In the genomic region with DNA sequence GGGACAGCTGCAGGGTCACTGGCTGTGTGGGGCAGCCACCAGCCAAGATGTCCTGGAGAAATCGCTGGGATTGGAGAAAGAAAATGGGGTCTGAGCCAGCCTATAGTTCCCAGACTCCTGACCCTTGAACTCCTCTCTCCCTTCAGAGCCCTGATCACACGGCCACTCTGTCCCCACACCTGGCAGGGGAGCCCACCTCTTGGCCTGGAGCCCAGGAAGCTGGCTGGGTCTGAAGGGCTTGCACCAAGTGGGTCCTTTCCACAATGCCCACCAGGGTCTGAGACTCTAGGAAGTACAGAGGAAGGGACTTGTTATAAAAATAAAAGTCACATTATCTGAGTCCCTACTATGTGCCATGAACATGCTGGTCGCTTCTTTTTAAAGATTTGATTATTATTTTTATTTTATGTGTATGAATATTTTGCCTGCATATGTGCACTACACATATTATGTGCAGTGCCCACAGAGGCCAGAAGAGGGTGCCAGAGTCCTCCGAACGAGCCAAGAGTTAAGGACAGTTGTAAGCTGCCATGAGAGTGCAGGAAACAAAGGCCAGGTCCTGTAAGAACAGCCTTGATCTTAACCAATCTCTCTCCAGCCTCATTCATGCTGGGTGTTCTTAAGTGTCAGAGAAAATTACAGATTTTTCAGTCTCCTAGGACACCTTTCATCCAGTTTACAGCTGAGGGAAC, we compare ENCODE assay signal across 9 mouse cellular contexts. TPM values are rescaled to one million over a fixed set of nuclear protein-coding genes. Genes with fewer than 3 reads are reported as not detected.
A peak's percentile ranks its signal among the peaks of the same experiment; 100 is the strongest.
DNase-seq lines count a peak whose midpoint lies in the region; ATAC-seq and TF ChIP-seq lines count a peak whose summit lies in the region.
"Had no signal": no experiment of that assay in that cellular context is flagged by ENCODE, and none has a peak within 500 bp of the region (broad histone marks: within the 10 kb centered on the region; RNA-seq: fewer than 3 reads in every experiment).

No protein-coding gene starts in this region.

- no peak for TF ChIP-seq POLR2A in ES-Bruce4 (IDR thresholded peaks at IDR 0.05; ENCODE audit: insufficient read depth, low read length)

- WGBS in forebrain, embryonic 14.5 days = 15% methylated on average over 5 of the region's 5 CpGs
- WGBS in liver, embryonic 14.5 days (ENCODE audit: insufficient replicate concordance) = 12% methylated on average over 5 of the region's 5 CpGs

- H3K27me3 ChIP-seq in ES-Bruce4 (ENCODE audit: control insufficient read depth, insufficient read depth, low read length, poor library complexity, severe bottlenecking) = no peaks in the 10 kb centered on the region
- H3K27me3 ChIP-seq in forebrain, embryonic 14.5 days (replicated peaks; ENCODE audit: control insufficient read depth, insufficient read depth, low read length) = peaks cover 23% of the 10 kb centered on the region
- H3K27me3 ChIP-seq in liver, embryonic 14.5 days (ENCODE audit: control insufficient read depth, insufficient read depth, low read length) = peaks cover 23% of the 10 kb centered on the region

- ATAC-seq in forebrain, embryonic 14.5 days = peak; percentile 41
- ATAC-seq in liver, embryonic 14.5 days (ENCODE audit: insufficient read depth) = no peak
- peak; percentile 45; the same call in 1 of the 2 replicates for ATAC-seq in neutrophil, adult 5-6 weeks (ENCODE audit: extremely low read depth, insufficient number of reproducible peaks, low FRiP score, poor library complexity, severe bottlenecking)

- H3K4me3 ChIP-seq in ES-Bruce4 (ENCODE audit: low read depth, low read length) = no peak overlapping the region
- H3K4me3 ChIP-seq in forebrain, embryonic 14.5 days (ENCODE audit: low read depth, low read length) = no peak overlapping the region
- H3K4me3 ChIP-seq in liver, embryonic 14.5 days (ENCODE audit: insufficient read depth in 1 of 2, low read depth in 2 of 2, low read length in 2 of 2) = no peak overlapping the region

- peak; percentile 90 for TF ChIP-seq CTCF in ES-Bruce4 (IDR thresholded peaks at IDR 0.05; ENCODE audit: low read depth, low read length)
- peak; percentile 81 for TF ChIP-seq CTCF in liver, embryonic 14.5 days (IDR thresholded peaks at IDR 0.05; ENCODE audit: low read depth)

- no peak for TF ChIP-seq EP300 in ES-Bruce4 (IDR thresholded peaks at IDR 0.05; ENCODE audit: insufficient read depth, low read depth, low read length)
- no peak for TF ChIP-seq EP300 in liver, embryonic 14.5 days (IDR thresholded peaks at IDR 0.05; ENCODE audit: low read depth)

- no peak overlapping the region for H3K27ac ChIP-seq in ES-Bruce4 (ENCODE audit: insufficient read depth, low read length)
- H3K27ac ChIP-seq in forebrain, embryonic 14.5 days (ENCODE audit: low read depth, low read length) = no peak overlapping the region
- H3K27ac ChIP-seq in liver, embryonic 14.5 days = no peak overlapping the region

- DNase-seq in 3134 (ENCODE audit: extremely low read depth, insufficient read length, low spot score) = peak; percentile 36
- DNase-seq in c-Kit-positive CD71-positive TER-119-negative erythroid progenitor cells, embryonic 14.5 days (ENCODE audit: low read depth) = peak; percentile 58
- peak; percentile 82 for DNase-seq in forebrain, embryonic 14.5 days (ENCODE audit: low spot score)
- DNase-seq in kidney, adult 8-10 months = peak; percentile 75 to 91
- DNase-seq in liver, embryonic 14.5 days (ENCODE audit: low read depth in 3 of 3, low spot score in 3 of 3) = peak; percentile 33 to 45 (median 36)
- peak; percentile 81 for DNase-seq in thymus, postnatal 0 days (ENCODE audit: low spot score)

- H3K9me3 ChIP-seq in ES-Bruce4 (replicated peaks; ENCODE audit: control insufficient read depth, insufficient read depth, low read length, poor library complexity, severe bottlenecking) = no peaks in the 10 kb centered on the region
- H3K9me3 ChIP-seq in forebrain, embryonic 14.5 days (replicated peaks; ENCODE audit: control insufficient read depth, low read length) = no peaks in the 10 kb centered on the region
- no peaks in the 10 kb centered on the region for H3K9me3 ChIP-seq in liver, embryonic 14.5 days (ENCODE audit: control insufficient read depth, low read length)

- no peak overlapping the region for H3K4me2 ChIP-seq in forebrain, embryonic 14.5 days (ENCODE audit: low read length)
- no peak overlapping the region for H3K4me2 ChIP-seq in liver, embryonic 14.5 days (ENCODE audit: low read depth)

- H3K9ac ChIP-seq in ES-Bruce4 (ENCODE audit: low read depth, poor library complexity, severe bottlenecking) = no peak overlapping the region
- no peak overlapping the region for H3K9ac ChIP-seq in forebrain, embryonic 14.5 days (ENCODE audit: low read length)
- H3K9ac ChIP-seq in liver, embryonic 14.5 days (replicated peaks) = no peak overlapping the region

- H3K36me3 ChIP-seq in ES-Bruce4 (ENCODE audit: control insufficient read depth, insufficient read depth, low read length, poor library complexity, severe bottlenecking) = no peaks in the 10 kb centered on the region
- H3K36me3 ChIP-seq in forebrain, embryonic 14.5 days (ENCODE audit: control insufficient read depth, insufficient read depth, low read length) = no peaks in the 10 kb centered on the region
- no peaks in the 10 kb centered on the region for H3K36me3 ChIP-seq in liver, embryonic 14.5 days (replicated peaks; ENCODE audit: control insufficient read depth, insufficient read depth, low read depth)

- no peaks in the 10 kb centered on the region for H3K4me1 ChIP-seq in ES-Bruce4 (ENCODE audit: control insufficient read depth, insufficient read depth, low read length)
- 0 out of 2 replicates have a peak, but pooled peaks cover 1% of the 10 kb centered on the region for H3K4me1 ChIP-seq in forebrain, embryonic 14.5 days (ENCODE audit: control insufficient read depth, insufficient read depth, low read length)
- H3K4me1 ChIP-seq in liver, embryonic 14.5 days (replicated peaks; ENCODE audit: control insufficient read depth in 2 of 2, insufficient read depth in 2 of 2, low read length in 1 of 2) = no peaks in the 10 kb centered on the region

RNA-seq across cellular contexts. Expression of a gene that starts 11.3 kb away (rescaled TPM):
- polyA plus RNA-seq in ES-Bruce4 (2011; ENCODE audit: insufficient read depth, insufficient read length, low read depth, missing spikeins) = not detected in 2 replicates
- not detected in 2 replicates for polyA plus RNA-seq in forebrain, embryonic 14.5 days (2014; fragmentation: Nextera tagmentation; extraction: Ambion mirVana)
- polyA plus RNA-seq in liver, embryonic 14.5 days (2012; rRNA removed) = not detected in 2 replicates
- polyA plus RNA-seq in liver, embryonic 14.5 days (2014; fragmentation: Nextera tagmentation; extraction: Ambion mirVana) = not detected in 2 replicates
- total RNA-seq in neutrophil, adult 5-6 weeks (2017) = not detected in 2 replicates
- polyA plus RNA-seq in thymus, postnatal 0 days (2015; fragmentation: Nextera tagmentation; extraction: Ambion mirVana) = 0.17 and 0.27 TPM in 2 replicates
- polyA plus RNA-seq: heart, embryonic 14.5 days had no signal

RNA-seq across cellular contexts. Expression of a gene that starts 19.2 kb away (rescaled TPM):
- 3.0 and 3.6 TPM in 2 replicates for polyA plus RNA-seq in ES-Bruce4 (2011; ENCODE audit: insufficient read depth, insufficient read length, low read depth, missing spikeins)
- 10.2 and 15.8 TPM in 2 replicates for polyA plus RNA-seq in forebrain, embryonic 14.5 days (2014; fragmentation: Nextera tagmentation; extraction: Ambion mirVana)
- 0.03 and 0.09 TPM in 2 replicates for polyA plus RNA-seq in liver, embryonic 14.5 days (2012; rRNA removed)
- 0.09 TPM in 1 of 2 replicates, not detected in the other for polyA plus RNA-seq in liver, embryonic 14.5 days (2014; fragmentation: Nextera tagmentation; extraction: Ambion mirVana)
- total RNA-seq in neutrophil, adult 5-6 weeks (2017) = not detected in 2 replicates
- polyA plus RNA-seq in thymus, postnatal 0 days (2015; fragmentation: Nextera tagmentation; extraction: Ambion mirVana) = 0.25 TPM in 1 of 2 replicates, not detected in the other

RNA-seq across cellular contexts. Expression of a gene that starts 28.6 kb away (rescaled TPM):
- polyA plus RNA-seq in ES-Bruce4 (2011; ENCODE audit: insufficient read depth, insufficient read length, low read depth, missing spikeins) = 1.0 and 1.5 TPM in 2 replicates
- polyA plus RNA-seq in forebrain, embryonic 14.5 days (2014; fragmentation: Nextera tagmentation; extraction: Ambion mirVana) = not detected in 2 replicates
- polyA plus RNA-seq in liver, embryonic 14.5 days (2012; rRNA removed) = not detected in 2 replicates
- not detected in 2 replicates for polyA plus RNA-seq in liver, embryonic 14.5 days (2014; fragmentation: Nextera tagmentation; extraction: Ambion mirVana)
- total RNA-seq in neutrophil, adult 5-6 weeks (2017) = not detected in 2 replicates
- 0.23 TPM in 1 of 2 replicates, not detected in the other for polyA plus RNA-seq in thymus, postnatal 0 days (2015; fragmentation: Nextera tagmentation; extraction: Ambion mirVana)

RNA-seq across cellular contexts. Expression of a gene that starts 33.3 kb away (rescaled TPM):
- 0.40 TPM in 1 of 2 replicates, not detected in the other for polyA plus RNA-seq in ES-Bruce4 (2011; ENCODE audit: insufficient read depth, insufficient read length, low read depth, missing spikeins)
- polyA plus RNA-seq in forebrain, embryonic 14.5 days (2014; fragmentation: Nextera tagmentation; extraction: Ambion mirVana) = not detected in 2 replicates
- polyA plus RNA-seq in liver, embryonic 14.5 days (2012; rRNA removed) = 0.06 and 0.11 TPM in 2 replicates
- not detected in 2 replicates for polyA plus RNA-seq in liver, embryonic 14.5 days (2014; fragmentation: Nextera tagmentation; extraction: Ambion mirVana)
- total RNA-seq in neutrophil, adult 5-6 weeks (2017) = not detected in 2 replicates
- polyA plus RNA-seq in thymus, postnatal 0 days (2015; fragmentation: Nextera tagmentation; extraction: Ambion mirVana) = 0.27 TPM in 1 of 2 replicates, not detected in the other

RNA-seq across cellular contexts. Expression of a gene that starts 48.7 kb away (rescaled TPM):
- polyA plus RNA-seq in ES-Bruce4 (2011; ENCODE audit: insufficient read depth, insufficient read length, low read depth, missing spikeins) = not detected in 2 replicates
- polyA plus RNA-seq in forebrain, embryonic 14.5 days (2014; fragmentation: Nextera tagmentation; extraction: Ambion mirVana) = 0.33 TPM in 1 of 2 replicates, not detected in the other
- polyA plus RNA-seq in liver, embryonic 14.5 days (2012; rRNA removed) = not detected in 2 replicates
- polyA plus RNA-seq in liver, embryonic 14.5 days (2014; fragmentation: Nextera tagmentation; extraction: Ambion mirVana) = not detected in 2 replicates
- total RNA-seq in neutrophil, adult 5-6 weeks (2017) = not detected in 2 replicates
- polyA plus RNA-seq in thymus, postnatal 0 days (2015; fragmentation: Nextera tagmentation; extraction: Ambion mirVana) = not detected in 2 replicates
- polyA plus RNA-seq: heart, embryonic 14.5 days had no signal
